Mouse (Mus musculus) limb, embryonic 15.5 days (tissue): ENCODE data around the gene Nfkb2. TPM values are rescaled to one million over a fixed set of nuclear protein-coding genes. Genes with fewer than 3 reads are reported as not detected.

ENCODE experiments used
- ATAC-seq: fragments of 200-750 bp; cut with Nextera tagmentation; 2 replicates; pipeline ENCODE4 v1.8.0; 2017; ENCODE audit warnings: low read depth, moderate TSS enrichment; ENCODE audit not compliant: insufficient number of reproducible peaks, low FRiP score, low TSS enrichment
- H3K27ac ChIP-seq: fragments of 300-500 bp; sonication (generic); 2 replicates; pipeline ENCODE4 v1.5.1; 2015; ENCODE audit warnings: moderate library complexity, mild to moderate bottlenecking, inconsistent platforms
- H3K27me3 ChIP-seq: fragments of 300-500 bp; sonication (generic); 2 replicates; pipeline ENCODE4 v1.6.1; 2015; ENCODE audit warnings: inconsistent platforms
- H3K36me3 ChIP-seq: fragments of 300-500 bp; sonication (generic); 2 replicates; pipeline ENCODE4 v1.6.1; 2015; ENCODE audit warnings: inconsistent platforms
- H3K4me1 ChIP-seq: fragments of 300-500 bp; sonication (generic); 2 replicates; pipeline ENCODE4 v1.6.1; 2015; ENCODE audit warnings: inconsistent platforms
- H3K4me2 ChIP-seq: fragments of 300-500 bp; sonication (generic); 2 replicates; pipeline ENCODE4 v1.6.1; 2015; ENCODE audit warnings: mild to moderate bottlenecking, inconsistent platforms
- H3K4me3 ChIP-seq: fragments of 300-500 bp; sonication (generic); 2 replicates; pipeline ENCODE4 v1.5.1; 2015; ENCODE audit warnings: mild to moderate bottlenecking, inconsistent platforms
- H3K9ac ChIP-seq: fragments of 300-500 bp; sonication (generic); 2 replicates; pipeline ENCODE4 v1.6.1; 2015; ENCODE audit warnings: inconsistent platforms
- H3K9me3 ChIP-seq: fragments of 300-500 bp; sonication (generic); 2 replicates; pipeline ENCODE4 v1.6.1; 2016; ENCODE audit warnings: inconsistent platforms
- WGBS: fragments of 180-500 bp; shearing (Covaris S2); methylation state at CpG from one replicate; pipeline ENCODE4 v1.1.7; 2015; 5-methylcytosine and 5-hydroxymethylcytosine counted together
- polyA plus RNA-seq: library from polyadenylated mRNA; unstranded; fragments of >200 nt; fragmentation: Nextera tagmentation; extraction: Ambion mirVana; gene quantifications from 2 replicates; pipeline ENCODE4 v1.2.1, GENCODE M21; 2015

Gene Nfkb2
- polyA plus RNA-seq, 1 experiment from 2014 or later = 11.4 TPM

GRCm38 (mm10) chr19:46318031-46318471 lies 13.9 kb downstream of the Nfkb2 start:
- ATAC-seq = no peak
- Histone ChIP-seq H3K4me1 (peaks cover 56% of the 10 kb centered on the region), H3K9me3 (no peaks in the 10 kb centered on the region)

GRCm38 (mm10) chr19:46318586-46319378 lies 14.7 kb downstream of the Nfkb2 start:
- no peak overlapping the region for H3K9ac ChIP-seq
- 11% methylated on average over 16 of the region's 16 CpGs for WGBS
- H3K27me3 ChIP-seq = peaks cover 100% of the 10 kb centered on the region
- no peaks in the 10 kb centered on the region for H3K9me3 ChIP-seq
- H3K4me3 ChIP-seq = peak overlapping the region; percentile 15
- H3K27ac ChIP-seq = no peak overlapping the region
- ATAC-seq = no peak
- H3K4me2 ChIP-seq = peak overlapping the region; percentile 34
- H3K36me3 ChIP-seq = no peaks in the 10 kb centered on the region
- peaks cover 56% of the 10 kb centered on the region for H3K4me1 ChIP-seq

More at GRCm38 (mm10) chr19:46318031-46318471, 13.9 kb downstream of the Nfkb2 start:
- WGBS = 1% methylated on average over 27 of the region's 42 CpGs
- peak overlapping the region; percentile 21; the same call in 1 of the 2 replicates for H3K9ac ChIP-seq
- H3K36me3 ChIP-seq = no peaks in the 10 kb centered on the region
- no peak overlapping the region for H3K27ac ChIP-seq
- H3K27me3 ChIP-seq = peaks cover 100% of the 10 kb centered on the region
- H3K4me2 ChIP-seq = peak overlapping the region; percentile 84
- H3K4me3 ChIP-seq = peak overlapping the region; percentile 51

GRCm38 (mm10) chr19:46320076-46320785 lies 16.1 kb downstream of the Nfkb2 start:
- Histone ChIP-seq H3K9me3 (no peaks in the 10 kb centered on the region), H3K27ac (no peak overlapping the region), H3K4me2 (no peak overlapping the region), H3K4me3 (no peak overlapping the region), H3K9ac (no peak overlapping the region), H3K4me1 (peaks cover 44% of the 10 kb centered on the region), H3K36me3 (no peaks in the 10 kb centered on the region), H3K27me3 (peaks cover 100% of the 10 kb centered on the region)
- no peak for ATAC-seq
- WGBS = 78% methylated on average over 8 of the region's 8 CpGs

- Histone ChIP-seq H3K27ac (no peak overlapping the region), H3K9ac (no peak overlapping the region), H3K4me2 (no peak overlapping the region), H3K9me3 (no peaks in the 10 kb centered on the region), H3K4me1 (peaks cover 44% of the 10 kb centered on the region), H3K27me3 (peaks cover 100% of the 10 kb centered on the region), H3K4me3 (no peak overlapping the region), H3K36me3 (no peaks in the 10 kb centered on the region)
- WGBS = 27% methylated on average over 6 of the region's 6 CpGs
- no peak for ATAC-seq
Observed at GRCm38 (mm10) chr19:46321101-46321943, 17.2 kb downstream of the Nfkb2 start.

GRCm38 (mm10) chr19:46322144-46322995 lies 18.2 kb downstream of the Nfkb2 start:
- Histone ChIP-seq H3K4me3 (no peak overlapping the region), H3K4me1 (peaks cover 45% of the 10 kb centered on the region), H3K27me3 (peaks cover 100% of the 10 kb centered on the region), H3K9ac (no peak overlapping the region), H3K27ac (no peak overlapping the region), H3K36me3 (no peaks in the 10 kb centered on the region), H3K4me2 (no peak overlapping the region), H3K9me3 (no peaks in the 10 kb centered on the region)
- no peak for ATAC-seq
- 53% methylated on average over 11 of the region's 11 CpGs for WGBS

- Histone ChIP-seq H3K27ac (no peak overlapping the region), H3K4me3 (no peak overlapping the region), H3K9me3 (no peaks in the 10 kb centered on the region), H3K9ac (no peak overlapping the region), H3K4me1 (peaks cover 44% of the 10 kb centered on the region), H3K27me3 (peaks cover 97% of the 10 kb centered on the region), H3K4me2 (no peak overlapping the region), H3K36me3 (no peaks in the 10 kb centered on the region)
- no peak for ATAC-seq
- 69% methylated on average over 13 of the region's 13 CpGs for WGBS
Observed at GRCm38 (mm10) chr19:46322996-46323572, 19.0 kb downstream of the Nfkb2 start.

GRCm38 (mm10) chr19:46323716-46324115 lies 19.6 kb downstream of the Nfkb2 start:
- Histone ChIP-seq H3K4me1 (peaks cover 39% of the 10 kb centered on the region), H3K4me3 (no peak overlapping the region), H3K27ac (no peak overlapping the region), H3K4me2 (no peak overlapping the region), H3K36me3 (no peaks in the 10 kb centered on the region), H3K27me3 (peaks cover 91% of the 10 kb centered on the region), H3K9ac (no peak overlapping the region), H3K9me3 (no peaks in the 10 kb centered on the region)
- WGBS = 62% methylated on average over 5 of the region's 5 CpGs
- no peak for ATAC-seq

- H3K4me3 ChIP-seq = no peak overlapping the region
- peaks cover 38% of the 10 kb centered on the region for H3K4me1 ChIP-seq
- no peaks in the 10 kb centered on the region for H3K9me3 ChIP-seq
- peaks cover 85% of the 10 kb centered on the region for H3K27me3 ChIP-seq
- WGBS = 59% methylated on average over 11 of the region's 11 CpGs
- no peak overlapping the region for H3K27ac ChIP-seq
- no peak overlapping the region for H3K9ac ChIP-seq
- no peak for ATAC-seq
- H3K4me2 ChIP-seq = no peak overlapping the region
- H3K36me3 ChIP-seq = no peaks in the 10 kb centered on the region
Observed at GRCm38 (mm10) chr19:46324366-46324765, 20.2 kb downstream of the Nfkb2 start.

GRCm38 (mm10) chr19:46324918-46325317 lies 20.8 kb downstream of the Nfkb2 start:
- Histone ChIP-seq H3K9me3 (no peaks in the 10 kb centered on the region), H3K27me3 (peaks cover 79% of the 10 kb centered on the region), H3K36me3 (no peaks in the 10 kb centered on the region), H3K9ac (no peak overlapping the region), H3K4me1 (peaks cover 42% of the 10 kb centered on the region), H3K27ac (no peak overlapping the region), H3K4me2 (no peak overlapping the region), H3K4me3 (no peak overlapping the region)
- ATAC-seq = no peak
- 61% methylated on average over 5 of the region's 5 CpGs for WGBS

- H3K4me1 ChIP-seq = peaks cover 46% of the 10 kb centered on the region
- no peak overlapping the region for H3K27ac ChIP-seq
- no peak overlapping the region for H3K4me3 ChIP-seq
- H3K27me3 ChIP-seq = peaks cover 70% of the 10 kb centered on the region
- 6% methylated on average over 29 of the region's 29 CpGs for WGBS
- H3K9ac ChIP-seq = no peak overlapping the region
- no peaks in the 10 kb centered on the region for H3K9me3 ChIP-seq
- peaks cover 12% of the 10 kb centered on the region for H3K36me3 ChIP-seq
- no peak overlapping the region for H3K4me2 ChIP-seq
- no peak for ATAC-seq
Observed at GRCm38 (mm10) chr19:46326019-46326755, 22.1 kb downstream of the Nfkb2 start.
